Mouse (Mus musculus): Measurements from ENCODE around the gene Nckap5. TPM values are rescaled to one million over a fixed set of nuclear protein-coding genes. Genes with fewer than 3 reads are reported as not detected.

The Nckap5 gene
- polyA plus RNA-seq, 2 experiments = 0.31 to 1.3 TPM

- H3K4me2 ChIP-seq (ENCODE audit: low read depth) = no peak overlapping the region
- 55% methylated on average over 2 of the region's 2 CpGs for WGBS (ENCODE audit: insufficient replicate concordance)
- ATAC-seq (ENCODE audit: insufficient read depth) = no peak
- no peak for DNase-seq (ENCODE audit: low read depth in 3 of 3, low spot score in 3 of 3)
- H3K4me3 ChIP-seq (ENCODE audit: insufficient read depth in 1 of 2, low read depth in 2 of 2, low read length in 2 of 2) = no peak overlapping the region
- TF ChIP-seq CTCF (IDR thresholded peaks at IDR 0.05; ENCODE audit: low read depth) = no peak
- no peak for TF ChIP-seq EP300 (IDR thresholded peaks at IDR 0.05; ENCODE audit: low read depth)
- no peaks in the 10 kb centered on the region for H3K4me1 ChIP-seq (replicated peaks; ENCODE audit: control insufficient read depth in 2 of 2, insufficient read depth in 2 of 2, low read length in 1 of 2)
- H3K27ac ChIP-seq = no peak overlapping the region
- no peaks in the 10 kb centered on the region for H3K27me3 ChIP-seq (ENCODE audit: control insufficient read depth, insufficient read depth, low read length)
- H3K9me3 ChIP-seq (ENCODE audit: control insufficient read depth, low read length) = no peaks in the 10 kb centered on the region
- no peak overlapping the region for H3K9ac ChIP-seq (replicated peaks)
- H3K36me3 ChIP-seq (replicated peaks; ENCODE audit: control insufficient read depth, insufficient read depth, low read depth) = no peaks in the 10 kb centered on the region
These were observed 359.2 kb downstream of the Nckap5 start for GRCm38 (mm10) chr1:126471419-126471818.

GRCm38 (mm10) chr1:126470883-126471282, 359.7 kb downstream of the Nckap5 start:
- Histone ChIP-seq H3K27ac (no peak overlapping the region), H3K36me3 (replicated peaks; ENCODE audit: control insufficient read depth, insufficient read depth, low read depth) (no peaks in the 10 kb centered on the region), H3K4me1 (replicated peaks; ENCODE audit: control insufficient read depth in 2 of 2, insufficient read depth in 2 of 2, low read length in 1 of 2) (no peaks in the 10 kb centered on the region), H3K27me3 (ENCODE audit: control insufficient read depth, insufficient read depth, low read length) (no peaks in the 10 kb centered on the region), H3K4me3 (ENCODE audit: insufficient read depth in 1 of 2, low read depth in 2 of 2, low read length in 2 of 2) (no peak overlapping the region), H3K9ac (replicated peaks) (no peak overlapping the region), H3K9me3 (ENCODE audit: control insufficient read depth, low read length) (no peaks in the 10 kb centered on the region), H3K4me2 (ENCODE audit: low read depth) (no peak overlapping the region)
- TF ChIP-seq CTCF (IDR thresholded peaks at IDR 0.05; ENCODE audit: low read depth) = no peak
- TF ChIP-seq EP300 (IDR thresholded peaks at IDR 0.05; ENCODE audit: low read depth) = no peak
- no peak for DNase-seq (ENCODE audit: low read depth in 3 of 3, low spot score in 3 of 3)
- ATAC-seq (ENCODE audit: insufficient read depth) = no peak
- 37% methylated on average over 2 of the region's 2 CpGs for WGBS (ENCODE audit: insufficient replicate concordance)

GRCm38 (mm10) chr1:126469818-126470544, 360.6 kb downstream of the Nckap5 start:
- Histone ChIP-seq H3K4me2 (ENCODE audit: low read depth) (no peak overlapping the region), H3K9ac (replicated peaks) (no peak overlapping the region), H3K4me1 (replicated peaks; ENCODE audit: control insufficient read depth in 2 of 2, insufficient read depth in 2 of 2, low read length in 1 of 2) (no peaks in the 10 kb centered on the region), H3K27ac (no peak overlapping the region), H3K4me3 (ENCODE audit: insufficient read depth in 1 of 2, low read depth in 2 of 2, low read length in 2 of 2) (no peak overlapping the region), H3K27me3 (ENCODE audit: control insufficient read depth, insufficient read depth, low read length) (no peaks in the 10 kb centered on the region), H3K9me3 (ENCODE audit: control insufficient read depth, low read length) (no peaks in the 10 kb centered on the region), H3K36me3 (replicated peaks; ENCODE audit: control insufficient read depth, insufficient read depth, low read depth) (no peaks in the 10 kb centered on the region)
- WGBS (ENCODE audit: insufficient replicate concordance) = 52% methylated on average over 5 of the region's 5 CpGs
- ATAC-seq (ENCODE audit: insufficient read depth) = no peak
- TF ChIP-seq EP300 (IDR thresholded peaks at IDR 0.05; ENCODE audit: low read depth) (no peak), CTCF (IDR thresholded peaks at IDR 0.05; ENCODE audit: low read depth) (no peak)
- no peak for DNase-seq (ENCODE audit: low read depth in 3 of 3, low spot score in 3 of 3)

- Histone ChIP-seq H3K4me3 (ENCODE audit: insufficient read depth in 1 of 2, low read depth in 2 of 2, low read length in 2 of 2) (no peak overlapping the region), H3K4me1 (replicated peaks; ENCODE audit: control insufficient read depth in 2 of 2, insufficient read depth in 2 of 2, low read length in 1 of 2) (no peaks in the 10 kb centered on the region), H3K9ac (replicated peaks) (no peak overlapping the region), H3K36me3 (replicated peaks; ENCODE audit: control insufficient read depth, insufficient read depth, low read depth) (no peaks in the 10 kb centered on the region), H3K9me3 (ENCODE audit: control insufficient read depth, low read length) (no peaks in the 10 kb centered on the region), H3K27me3 (ENCODE audit: control insufficient read depth, insufficient read depth, low read length) (no peaks in the 10 kb centered on the region), H3K27ac (no peak overlapping the region), H3K4me2 (ENCODE audit: low read depth) (no peak overlapping the region)
- ATAC-seq (ENCODE audit: insufficient read depth) = no peak
- WGBS (ENCODE audit: insufficient replicate concordance) = 8% methylated on average over 11 of the region's 11 CpGs
- no peak for TF ChIP-seq CTCF (IDR thresholded peaks at IDR 0.05; ENCODE audit: low read depth)
- TF ChIP-seq EP300 (IDR thresholded peaks at IDR 0.05; ENCODE audit: low read depth) = no peak
- no peak for DNase-seq (ENCODE audit: low read depth in 3 of 3, low spot score in 3 of 3)
These were observed 368.9 kb downstream of the Nckap5 start for GRCm38 (mm10) chr1:126461527-126462354.

GRCm38 (mm10) chr1:126457739-126458138, 372.9 kb downstream of the Nckap5 start:
- Histone ChIP-seq H3K4me1 (replicated peaks; ENCODE audit: control insufficient read depth in 2 of 2, insufficient read depth in 2 of 2, low read length in 1 of 2) (no peaks in the 10 kb centered on the region), H3K9ac (replicated peaks) (no peak overlapping the region), H3K27me3 (ENCODE audit: control insufficient read depth, insufficient read depth, low read length) (no peaks in the 10 kb centered on the region), H3K4me2 (ENCODE audit: low read depth) (no peak overlapping the region), H3K27ac (no peak overlapping the region), H3K36me3 (replicated peaks; ENCODE audit: control insufficient read depth, insufficient read depth, low read depth) (no peaks in the 10 kb centered on the region), H3K4me3 (ENCODE audit: insufficient read depth in 1 of 2, low read depth in 2 of 2, low read length in 2 of 2) (no peak overlapping the region), H3K9me3 (ENCODE audit: control insufficient read depth, low read length) (no peaks in the 10 kb centered on the region)
- TF ChIP-seq CTCF (IDR thresholded peaks at IDR 0.05; ENCODE audit: low read depth) = no peak
- TF ChIP-seq EP300 (IDR thresholded peaks at IDR 0.05; ENCODE audit: low read depth) = no peak
- no peak for ATAC-seq (ENCODE audit: insufficient read depth)
- WGBS (ENCODE audit: insufficient replicate concordance) = 67% methylated on average over 1 of the region's 1 CpGs
- DNase-seq (ENCODE audit: low read depth in 3 of 3, low spot score in 3 of 3) = no peak

All from liver, embryonic 14.5 days (tissue).